Mouse (Mus musculus) heart, postnatal 10 days (tissue): ENCODE data around the gene Tmem138. TPM values are rescaled to one million over a fixed set of nuclear protein-coding genes. Genes with fewer than 3 reads are reported as not detected.
A peak's percentile ranks its signal among the peaks of the same experiment; 100 is the strongest.

ENCODE experiments used
- DNase-seq, 2 experiments: peaks; one replicate each; pipeline ENCODE4 v3.0.0; 2021
- intact Hi-C: fragments of 180-260 bp; cut with DNase I; formaldehyde crosslinking; loops from one replicate; pipeline ENCODE4 v1.15.1; 2025
- total RNA-seq, 2 experiments: library from RNA; stranded (reverse); gene quantifications; 2 replicates each; pipeline ENCODE4 v1.2.3; 2021

Tmem138 gene
- 1 to 10 TPM; 4.3 to 4.8 TPM for total RNA-seq

DNA sequence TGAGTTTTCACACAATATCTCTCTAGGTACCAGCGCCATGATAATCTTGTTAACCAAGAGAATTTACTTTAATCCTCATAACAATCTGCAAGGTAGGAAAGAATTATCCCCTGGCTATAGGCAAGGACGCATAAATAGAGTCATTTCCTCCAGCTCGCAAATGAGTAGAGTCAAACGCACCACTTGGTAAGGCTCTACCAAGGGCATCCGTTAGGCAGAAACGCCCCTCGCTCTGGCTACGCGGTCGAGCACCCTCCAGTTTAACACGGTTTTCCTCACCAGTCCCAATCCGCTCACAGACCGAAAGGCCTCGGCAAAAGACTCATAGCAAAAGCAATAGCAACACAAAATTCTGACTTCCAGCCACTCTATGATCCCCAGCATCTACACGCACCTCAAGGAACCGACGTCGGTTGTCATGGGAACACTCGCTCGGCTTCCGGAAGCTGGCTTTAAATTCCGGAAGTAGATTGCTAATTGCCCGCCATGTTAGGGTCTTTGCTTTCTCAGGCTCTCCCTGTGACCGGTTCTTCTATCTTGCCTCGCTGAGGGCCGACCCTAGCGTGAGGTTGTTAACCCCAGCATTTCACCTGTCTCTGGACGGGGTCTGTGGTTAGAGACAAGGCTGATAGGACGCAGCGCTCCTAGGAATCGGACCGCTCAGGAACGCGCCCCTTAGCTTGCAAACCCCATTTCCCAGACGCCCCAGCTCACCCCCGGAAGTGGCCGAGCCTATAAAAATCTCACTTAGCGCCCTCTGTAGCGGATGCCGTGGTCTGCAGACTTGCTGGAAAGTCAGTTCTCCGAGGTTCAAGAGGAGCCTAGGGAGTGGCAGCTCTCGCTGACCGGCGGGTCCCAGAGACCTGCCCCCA lies at the start of gene Tmem138, which contains the start of gene Cyb561a3:
Tmem138 (minus strand) TSS at position 673 of the 872 bp plus-strand sequence.
Cyb561a3 (plus strand) TSS at position 483 of the 872 bp plus-strand sequence.
- peak; percentile 95 to 96 for DNase-seq
- intact Hi-C loops, result loop anchor here (1.0 to 2.0 kb wide), 2 partner anchors 20 to 26 kb away; partner anchors contain the start of gene Tmem216

DNA sequence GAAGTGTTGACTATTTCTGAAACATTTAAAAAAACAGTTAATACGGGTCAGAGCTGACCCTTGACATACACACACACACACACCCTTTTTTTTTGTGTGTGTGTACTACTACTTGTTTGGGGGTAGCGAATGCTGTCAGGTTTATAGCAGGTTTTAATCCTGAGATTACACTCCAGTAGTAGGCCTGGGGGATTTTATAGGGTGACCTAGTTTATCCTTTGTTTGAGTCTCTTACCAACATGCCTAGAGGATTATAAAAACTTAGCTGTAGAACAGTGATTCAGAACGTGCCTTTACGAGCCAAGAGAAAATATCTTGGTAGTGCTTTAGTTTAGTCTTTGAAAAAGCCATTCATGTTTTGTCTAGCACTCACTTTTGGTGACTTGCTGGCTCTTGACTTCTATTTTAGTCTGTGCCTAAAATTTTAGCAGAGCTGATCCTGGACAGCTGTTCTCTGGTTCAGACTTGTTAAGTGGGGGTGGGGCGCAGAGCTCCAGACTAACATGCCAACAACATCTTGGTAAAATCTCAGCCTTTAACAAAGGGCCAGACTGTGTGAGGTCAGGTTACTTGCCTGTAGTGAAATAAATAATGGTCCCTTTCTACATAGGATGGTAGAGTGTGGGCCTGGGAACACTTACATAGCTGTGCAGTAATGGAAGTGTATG lies 31.5 kb upstream of the Tmem138 start:
- intact Hi-C loops, result no loop called here
- peak in 1 of 2 experiments; percentile 16 for DNase-seq

DNA sequence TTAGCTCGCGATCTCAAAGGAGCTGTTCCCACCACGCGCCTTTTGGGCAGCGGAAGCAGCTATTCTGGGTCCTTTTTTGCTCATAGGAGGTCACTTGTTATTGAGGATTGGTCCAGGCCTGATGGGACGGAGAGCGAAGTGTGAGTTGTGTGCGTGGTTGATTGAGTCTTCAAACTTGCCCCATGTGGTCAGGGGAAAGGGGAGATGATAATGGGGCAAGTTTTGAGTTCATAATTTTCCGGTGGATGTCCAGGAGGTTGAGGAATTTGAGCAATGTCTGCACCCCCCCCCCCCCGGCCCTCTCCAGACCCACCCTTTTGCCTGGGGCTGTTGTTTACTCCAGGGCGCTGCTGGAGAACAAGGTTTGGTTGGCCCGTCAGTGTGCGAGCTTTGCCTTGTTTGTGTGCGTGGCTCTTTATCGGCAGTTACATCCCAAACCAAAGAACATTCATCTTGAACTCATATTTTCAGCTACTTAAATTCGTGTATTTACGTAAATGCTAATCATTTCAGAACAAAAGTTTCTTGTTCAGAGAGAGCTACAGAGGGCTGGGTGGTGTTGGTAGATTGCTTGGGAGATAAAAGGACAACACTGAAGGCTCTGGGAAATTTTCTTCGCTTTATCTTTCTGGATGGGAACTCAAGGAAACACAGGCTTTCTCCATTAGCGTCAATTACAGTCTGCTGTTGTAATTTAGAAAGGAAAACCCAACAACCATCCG lies 28.9 kb upstream of the Tmem138 start:
- DNase-seq, result no peak
- intact Hi-C loops, result loop anchor here (1.0 kb wide), 1 partner anchor 51 kb away; no protein-coding TSS in a partner anchor

DNA sequence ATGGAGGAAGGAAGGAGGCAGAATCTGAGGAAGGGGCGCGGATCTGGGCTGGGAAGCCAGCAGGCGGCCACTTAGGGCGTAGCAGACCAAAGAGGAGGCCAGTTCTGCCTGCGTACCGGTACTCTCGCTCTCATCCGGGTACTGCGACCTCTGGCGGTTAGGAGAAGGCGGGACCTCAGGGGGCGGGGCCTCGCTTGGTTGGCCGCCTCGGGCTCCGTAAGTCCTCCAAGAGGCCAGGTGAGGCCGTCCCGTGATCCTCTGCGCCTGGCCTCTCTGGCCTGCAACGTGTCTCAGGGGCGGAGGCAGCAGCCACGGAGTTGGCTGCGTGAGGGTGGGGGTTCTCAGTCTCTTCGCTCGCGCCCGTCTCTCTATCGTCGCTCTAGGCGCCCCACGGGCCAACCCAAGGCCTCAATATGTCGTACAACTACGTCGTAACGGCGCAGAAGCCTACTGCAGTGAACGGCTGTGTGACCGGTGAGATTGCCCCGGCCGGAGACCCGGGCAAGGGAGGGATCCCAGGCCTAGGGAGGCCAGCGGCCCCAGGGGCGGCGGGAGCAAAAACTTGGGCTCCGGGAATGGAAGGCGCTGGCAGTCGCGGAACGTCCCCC lies 28.2 kb upstream of the Tmem138 start, which contains the start of the genes Ddb1 and Tkfc:
Ddb1 (plus strand) TSS at position 35 of the 608 bp plus-strand sequence.
Tkfc (minus strand) TSS at position 362 of the 608 bp plus-strand sequence.
- intact Hi-C loops, result loop anchor here (1.0 kb wide), 1 partner anchor 50 kb away; no protein-coding TSS in a partner anchor
- DNase-seq, result peak; percentile 99 to 100

DNA sequence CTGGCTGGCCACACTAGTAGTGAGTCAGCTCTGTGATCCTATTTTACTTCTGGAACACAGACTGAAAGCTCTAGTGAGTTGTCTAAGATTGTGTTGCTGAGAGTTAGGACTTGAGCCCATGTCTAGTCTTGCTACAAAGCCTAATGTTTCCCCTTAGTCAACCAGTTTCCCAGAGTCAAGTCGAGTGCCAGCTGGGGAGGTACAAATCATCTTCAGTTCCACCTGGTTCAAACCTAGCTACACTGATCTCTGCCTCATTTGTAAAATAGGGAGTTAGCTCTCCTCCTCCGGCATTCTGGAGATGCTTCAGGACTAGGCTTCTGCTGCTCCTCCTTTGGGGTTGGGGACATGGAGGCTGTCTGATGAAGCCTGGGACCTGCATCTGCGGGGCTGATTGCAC lies 27.4 kb upstream of the Tmem138 start:
- DNase-seq, result peak in 1 of 2 experiments; percentile 8
- intact Hi-C loops, result no loop called here

DNA sequence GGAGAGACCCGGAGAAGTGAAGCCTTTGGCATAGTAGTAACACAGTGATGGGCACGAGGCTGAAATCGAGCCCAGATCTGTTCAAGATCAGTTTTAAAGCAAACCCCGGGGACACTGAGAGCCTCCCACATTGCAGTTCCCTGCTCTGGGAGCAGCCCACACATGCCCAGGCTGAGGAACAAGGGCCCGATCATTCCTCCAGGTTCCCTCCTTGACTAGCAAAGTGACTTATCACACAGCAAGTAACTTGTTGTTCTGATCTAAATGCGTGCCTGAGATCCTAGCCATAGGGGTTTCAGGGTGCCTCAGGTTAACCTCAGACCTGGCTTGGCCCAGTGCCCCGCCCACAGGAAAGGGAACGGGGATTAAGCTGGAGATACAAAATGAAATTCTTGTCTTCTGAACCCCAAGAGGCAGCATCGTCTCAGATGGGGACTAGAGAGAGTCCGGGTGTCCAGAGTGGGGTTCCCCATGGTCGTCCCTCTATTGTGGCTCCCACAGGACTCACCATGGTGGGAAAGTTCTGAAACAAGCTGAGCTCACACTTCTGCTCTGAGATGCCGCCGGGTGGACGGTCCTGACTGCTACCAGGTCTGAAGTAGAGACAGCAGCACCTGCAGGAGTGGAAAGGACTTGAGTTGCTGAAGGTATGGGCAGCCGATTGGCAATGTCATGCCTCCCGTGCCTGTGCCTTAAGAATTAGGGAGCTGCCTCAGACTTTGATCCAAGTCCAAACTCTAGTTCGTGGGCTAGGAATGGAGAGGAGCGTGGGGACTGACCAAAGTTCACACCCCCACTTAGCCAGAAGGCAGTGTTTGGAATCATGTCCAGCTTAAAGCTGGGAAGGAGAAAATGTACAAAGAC lies 26.7 kb upstream of the Tmem138 start:
- DNase-seq, result peak; percentile 6 to 9
- intact Hi-C loops, result loop anchor here (1.0 kb wide), 1 partner anchor 27 kb away; the partner anchor contains the start of genes Cyb561a3 and Tmem138

DNA sequence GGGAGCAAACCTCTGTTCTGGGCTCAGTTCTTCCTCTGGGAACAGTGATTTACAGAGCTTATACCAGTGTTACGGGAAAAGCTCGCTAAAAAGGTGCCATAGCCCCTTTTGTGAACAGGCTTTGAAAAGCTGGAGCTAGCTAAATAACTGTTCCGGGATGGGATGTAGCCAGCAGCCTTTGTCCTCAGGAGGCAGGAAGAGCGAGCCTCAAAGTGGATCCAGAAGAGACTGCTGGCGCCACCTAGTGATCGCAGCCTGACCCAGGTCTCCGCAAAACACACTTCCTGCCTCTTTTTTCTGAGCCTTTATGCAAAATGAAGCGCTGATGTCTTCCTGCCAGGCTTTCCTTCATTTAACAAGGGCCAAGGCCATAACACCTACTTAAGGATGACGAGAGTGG lies 25.6 kb upstream of the Tmem138 start:
- peak; percentile 92 to 94 for DNase-seq
- intact Hi-C loops, result loop anchor here (1.0 kb wide), 1 partner anchor 25 kb away; the partner anchor contains the start of genes Cyb561a3 and Tmem138

DNA sequence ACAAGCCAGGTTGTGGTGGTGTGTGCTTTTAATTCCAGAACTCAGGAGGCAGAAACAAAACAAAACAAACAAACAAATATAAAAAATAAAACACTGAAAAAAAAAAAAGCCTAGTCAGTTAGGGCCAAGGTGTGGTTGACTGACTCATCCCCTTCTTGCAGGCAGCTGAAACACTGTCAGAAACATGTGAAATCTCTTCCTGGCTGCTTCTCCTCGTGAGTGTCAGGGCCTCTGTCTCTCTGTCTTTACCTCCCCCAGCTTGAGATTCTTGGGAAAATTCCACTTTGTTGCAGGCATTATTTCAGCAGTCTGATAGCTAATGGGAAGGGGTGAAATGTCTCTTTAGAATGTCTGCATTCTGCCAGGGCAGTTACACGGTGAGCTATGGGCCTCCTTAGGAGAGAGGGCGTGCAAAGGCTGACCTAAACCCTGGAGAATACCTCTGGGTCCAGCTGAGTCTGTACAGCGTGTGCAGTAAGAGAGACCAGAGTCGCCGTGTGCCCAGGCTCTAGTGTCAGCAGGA lies 25.1 kb upstream of the Tmem138 start:
- DNase-seq, result no peak
- intact Hi-C loops, result no loop called here

DNA sequence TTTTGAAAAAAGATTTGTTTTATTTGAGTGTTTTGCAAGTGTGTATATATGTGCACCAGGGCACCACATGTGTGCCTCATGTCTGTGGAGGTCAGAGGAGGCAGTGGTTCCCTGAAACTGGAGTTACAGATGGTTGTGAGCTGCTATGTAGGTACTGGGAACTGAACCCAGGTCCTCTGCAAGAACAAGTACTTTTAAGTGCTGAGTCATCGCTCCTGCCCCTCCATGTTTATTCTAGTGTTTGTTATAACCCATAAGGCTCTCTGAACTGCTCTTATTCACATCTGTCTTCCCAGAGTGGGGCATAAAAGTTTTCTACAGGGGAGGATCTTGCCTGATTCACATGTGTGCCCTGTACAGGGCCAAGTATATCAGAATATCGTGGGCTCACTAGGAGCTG lies 22.5 kb upstream of the Tmem138 start:
- intact Hi-C loops, result no loop called here
- DNase-seq, result no peak

DNA sequence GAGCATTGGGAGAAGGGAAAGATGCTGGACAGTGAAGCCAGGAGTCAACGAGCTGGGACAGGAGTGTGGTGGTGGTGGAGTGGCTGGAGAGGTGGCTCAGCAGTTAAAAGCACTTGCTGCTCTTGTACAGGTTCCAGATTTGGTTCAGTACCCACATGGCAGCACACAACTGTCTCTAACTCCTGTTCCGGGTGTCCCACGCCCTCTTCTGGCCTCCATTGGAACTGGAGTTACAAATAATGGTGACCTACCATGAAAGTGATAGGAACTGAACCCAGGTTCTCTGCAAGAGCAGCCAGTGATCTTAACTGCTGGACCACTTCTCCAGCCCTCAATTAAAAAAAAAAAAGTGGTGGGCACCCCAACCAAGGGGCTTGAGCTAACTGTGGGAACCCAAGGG lies 21.0 kb upstream of the Tmem138 start:
- no peak for DNase-seq
- intact Hi-C loops, result no loop called here

DNA sequence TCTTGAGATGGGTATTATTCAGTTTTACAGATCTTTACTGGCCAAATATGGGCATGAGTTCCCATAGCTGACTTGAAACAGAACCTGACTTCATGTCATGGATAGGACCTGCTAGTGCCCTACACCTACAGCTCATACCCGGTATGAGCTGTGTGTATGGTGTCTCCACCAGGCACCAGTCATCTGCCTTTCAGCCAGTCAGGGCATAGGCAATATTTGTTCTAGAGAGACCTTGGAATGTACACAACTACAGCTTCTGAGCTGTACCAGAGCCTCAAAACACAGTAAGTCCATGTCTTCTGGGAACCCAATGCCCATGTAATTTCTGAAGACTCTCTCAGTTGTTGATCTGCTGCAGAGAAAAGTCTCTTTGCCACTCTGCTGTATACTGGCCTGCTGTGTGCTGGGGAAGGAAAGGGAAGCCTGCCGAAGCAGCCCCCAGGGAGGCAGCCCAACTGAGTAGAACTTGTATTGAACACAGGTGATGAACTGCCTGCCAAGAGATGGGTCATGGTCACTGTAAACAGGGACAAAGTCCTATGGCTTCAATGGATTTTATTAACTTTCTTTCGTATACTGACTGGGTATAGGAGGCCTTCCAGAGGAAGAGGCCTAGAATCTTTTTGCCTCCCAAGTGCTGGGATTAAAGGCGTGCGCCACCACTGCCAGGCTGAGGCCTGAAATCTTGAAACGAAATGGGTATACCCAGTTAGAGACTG lies 14.7 kb upstream of the Tmem138 start:
- no peak for DNase-seq
- intact Hi-C loops, result no loop called here

DNA sequence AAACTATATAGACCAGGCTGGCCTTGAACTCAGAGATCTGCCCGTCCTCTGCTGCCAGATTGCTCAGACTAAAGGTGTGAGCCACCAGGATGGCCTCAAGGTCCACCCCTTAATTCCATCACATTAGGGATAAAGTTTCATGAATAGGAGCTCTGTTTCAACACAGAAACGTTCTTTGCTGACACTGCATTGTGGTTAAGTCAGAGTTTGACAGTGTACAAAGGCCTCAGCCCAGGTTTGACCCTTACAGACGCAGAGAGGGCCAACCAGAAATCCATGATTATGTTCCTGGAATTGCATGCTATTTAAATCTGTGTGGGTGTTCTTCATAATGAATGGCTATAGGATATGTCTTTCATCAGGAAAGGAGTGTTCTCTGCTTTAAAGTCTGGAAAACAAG lies 13.1 kb upstream of the Tmem138 start:
- no peak for DNase-seq
- intact Hi-C loops, result no loop called here

DNA sequence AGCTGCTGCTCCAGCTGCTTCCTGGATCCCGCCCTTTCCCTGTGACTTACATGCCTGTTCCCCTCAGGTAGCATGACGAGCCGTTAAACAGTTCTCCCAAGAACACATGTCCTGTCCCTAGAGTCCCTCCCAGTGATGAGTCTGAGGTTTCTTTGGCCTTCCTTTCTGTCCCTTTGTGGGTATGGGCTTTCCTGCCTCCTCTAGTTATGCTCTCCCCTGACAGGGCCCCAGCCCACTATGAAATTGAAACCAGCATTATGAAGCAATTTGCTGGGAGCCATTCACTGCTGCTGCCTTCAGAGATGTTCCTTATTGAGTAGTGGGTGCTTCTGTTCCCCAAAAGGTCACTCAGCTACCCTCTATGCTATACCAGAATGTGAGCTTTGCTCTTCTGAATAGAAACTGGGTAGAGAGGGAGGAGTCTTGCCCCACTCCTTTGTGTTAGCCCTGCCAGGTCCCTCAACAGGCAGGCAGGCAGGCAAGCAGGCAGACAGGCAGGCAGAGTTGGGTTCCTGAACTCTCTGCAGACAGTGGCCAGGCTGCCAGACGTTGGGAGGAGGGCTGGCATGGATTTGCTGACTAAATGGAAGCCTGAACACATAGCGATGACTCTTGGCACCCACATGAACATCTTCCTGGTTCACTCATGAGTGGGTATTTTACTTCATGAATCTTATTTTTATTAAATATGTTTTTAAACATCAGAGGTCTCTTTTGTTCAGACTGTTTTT lies 12.1 kb upstream of the Tmem138 start:
- intact Hi-C loops, result no loop called here
- no peak for DNase-seq

DNA sequence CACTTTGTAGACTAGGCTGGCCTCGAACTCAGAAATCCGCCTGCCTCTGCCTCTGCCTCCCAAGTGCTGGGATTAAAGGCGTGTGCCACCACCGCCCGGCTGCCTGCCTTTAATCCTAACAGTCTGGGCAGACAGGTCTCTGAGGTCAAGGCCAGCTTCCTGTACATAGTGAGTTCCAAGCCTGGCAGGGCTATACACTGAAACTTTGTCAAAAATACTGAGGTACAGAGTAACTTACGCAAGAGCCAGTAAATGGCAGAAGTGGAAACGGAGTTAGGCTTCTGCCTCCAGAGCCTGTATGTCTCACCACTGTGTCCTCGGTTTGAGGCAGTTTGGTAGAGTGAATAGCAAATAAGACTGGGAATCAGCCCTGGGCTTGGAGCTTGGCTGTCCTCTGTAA lies 10.1 kb upstream of the Tmem138 start:
- intact Hi-C loops, result no loop called here

DNA sequence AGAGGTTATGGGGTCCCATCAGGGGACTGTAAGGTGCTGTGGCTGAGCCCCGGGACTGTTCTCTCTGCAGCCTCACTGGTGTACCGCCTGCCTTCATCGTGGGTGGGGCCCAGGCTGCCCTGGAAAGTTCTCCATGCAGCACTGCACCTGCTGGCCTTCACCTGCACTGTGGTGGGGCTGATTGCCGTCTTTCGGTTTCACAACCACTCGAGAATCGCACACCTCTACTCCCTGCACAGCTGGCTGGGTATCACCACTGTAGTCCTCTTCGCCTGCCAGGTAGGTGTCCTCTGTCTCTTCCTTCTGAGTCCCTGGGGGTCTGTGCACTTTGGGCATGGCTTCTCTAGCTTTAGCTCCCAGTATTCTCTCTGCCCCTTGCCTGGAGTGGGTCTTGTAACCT lies 8.0 kb upstream of the Tmem138 start:
- intact Hi-C loops, result no loop called here
- DNase-seq, result no peak

More for the DNA sequence above, 10.1 kb upstream of the Tmem138 start:
- DNase-seq, result no peak

DNA sequence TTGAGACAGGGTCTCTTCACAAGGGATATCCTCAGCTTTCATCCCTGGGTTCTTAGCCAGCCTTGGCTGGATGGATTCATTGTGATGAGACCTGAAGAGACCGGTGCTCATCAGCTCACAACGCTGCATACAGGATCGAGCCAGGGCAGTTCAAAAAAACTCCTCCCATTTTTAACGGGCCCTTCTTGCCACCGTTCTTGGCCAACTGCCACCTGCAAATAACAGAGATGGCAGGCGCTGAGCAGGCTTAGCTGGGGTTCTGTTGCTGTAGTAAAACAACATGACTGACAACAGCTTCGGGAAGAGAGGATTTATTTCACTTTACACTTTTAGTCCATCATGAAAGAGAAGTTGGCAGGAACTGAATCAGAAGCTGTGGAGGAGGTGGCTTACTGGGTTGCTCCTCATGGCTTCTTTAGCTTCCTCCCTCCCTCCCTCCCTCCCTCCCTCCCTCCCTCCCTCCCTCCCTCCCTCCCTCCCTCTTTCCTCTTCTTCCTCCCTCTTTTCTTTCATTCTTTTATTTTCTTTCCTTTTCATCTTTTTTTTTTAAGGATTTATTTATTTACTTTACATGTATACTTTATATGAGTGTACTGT lies 6.5 kb upstream of the Tmem138 start:
- DNase-seq, result peak in 1 of 2 experiments; percentile 28
- intact Hi-C loops, result no loop called here

DNA sequence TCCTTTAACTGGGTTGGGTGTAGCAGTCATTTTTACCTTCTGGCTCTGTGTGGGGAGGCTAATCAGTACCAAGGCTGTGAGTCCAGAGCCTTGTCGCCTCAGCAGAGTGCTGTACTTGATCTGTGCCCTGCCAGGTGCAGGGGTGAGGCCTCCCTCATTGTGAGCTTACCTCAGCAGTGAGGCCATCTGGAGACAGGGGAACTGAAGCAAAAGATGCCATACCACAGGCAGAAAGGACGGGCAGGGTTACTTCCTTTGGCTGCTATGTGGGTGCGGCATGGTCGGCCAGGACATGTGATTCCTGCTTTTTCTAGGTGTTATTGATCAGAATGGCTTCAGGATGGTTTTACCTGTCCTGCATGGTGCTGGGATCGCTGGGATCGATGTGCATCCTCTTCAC lies 4.8 kb upstream of the Tmem138 start:
- intact Hi-C loops, result no loop called here
- DNase-seq, result no peak
